Mouse (Mus musculus) leukemia stem cell, adult 10-12 weeks (primary cell): ENCODE results near the gene Dctd. TPM values are rescaled to one million over a fixed set of nuclear protein-coding genes. Genes with fewer than 3 reads are reported as not detected.

Source experiments
- polyA plus RNA-seq: library from polyadenylated mRNA; stranded (reverse); fragments of >175 nt; gene quantifications from 2 replicates; pipeline ENCODE4 v1.2.3, GENCODE M21; 2012; ENCODE audit warnings: low replicate concordance

Dctd gene
- 6.9 and 10.4 TPM in 2 replicates for polyA plus RNA-seq

DNA sequence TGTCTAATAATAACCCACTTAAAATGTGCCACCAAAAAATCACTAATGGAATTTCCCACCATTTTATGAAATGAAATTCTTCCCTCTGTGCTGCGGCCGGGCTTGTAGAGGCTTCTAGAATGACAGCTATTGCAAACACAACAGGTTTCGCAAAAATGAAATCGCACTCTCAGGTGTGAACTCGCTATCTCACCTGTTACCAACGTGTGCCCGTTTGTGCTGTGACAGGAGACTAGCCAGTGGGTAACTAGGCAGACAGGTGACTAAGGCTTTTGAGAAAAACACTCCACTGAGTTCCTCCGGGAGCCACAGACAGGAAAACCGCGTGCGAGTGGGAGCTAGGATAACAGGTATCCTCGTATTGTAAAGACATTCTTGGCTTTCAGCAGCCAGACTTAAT lies at the start of gene Dctd:
TSS of gene Dctd (plus strand) at position 301 of the 400 bp plus-strand sequence.

Other genes with a start within 250 kb of the Dctd start
- gene Wwc2, start 108.2 kb upstream of the Dctd start, polyA plus RNA-seq, result 1.3 and 1.8 TPM in 2 replicates